Mouse (Mus musculus) MEL (cell line): ENCODE data around the gene Aplp2. TPM values are rescaled to one million over a fixed set of nuclear protein-coding genes. Genes with fewer than 3 reads are reported as not detected.

Experiments
- DNase-seq: peaks from one replicate; pipeline ENCODE4 v3.0.0; 2011; ENCODE audit warnings: low read depth, low spot score
- H3K27ac ChIP-seq: 2 replicates; pipeline ENCODE4 v1.5.1; 2012; ENCODE audit warnings: low read depth, mild to moderate bottlenecking, control low read depth, low read length, moderate library complexity; ENCODE audit not compliant: control insufficient read depth
- H3K27me3 ChIP-seq, 2 experiments: fragments of 150-350 bp in 1 of 2; sonication (generic) in 1 of 2; 2 replicates each; pipeline ENCODE4 v1.6.1; 2012; ENCODE audit warnings: low read length in 2 of 2, mild to moderate bottlenecking in 2 of 2, improper control_type of control experiment in 1 of 2, moderate library complexity in 1 of 2; ENCODE audit not compliant: insufficient read depth in 2 of 2, control insufficient read depth in 1 of 2
- H3K36me3 ChIP-seq, 2 experiments: 2 replicates each; pipeline ENCODE4 v1.6.1; 2012 to 2014; ENCODE audit warnings: low read length in 2 of 2, improper control_type of control experiment in 1 of 2, inconsistent platforms in 1 of 2, mild to moderate bottlenecking in 1 of 2; ENCODE audit not compliant: insufficient read depth in 2 of 2, control insufficient read depth in 1 of 2
- H3K4me1 ChIP-seq, 2 experiments: fragments of 150-350 bp in 1 of 2; sonication (generic) in 1 of 2; 2 replicates each; pipeline ENCODE4 v1.6.1; 2012; ENCODE audit warnings: low read length in 2 of 2, improper control_type of control experiment in 1 of 2, mild to moderate bottlenecking in 1 of 2; ENCODE audit not compliant: insufficient read depth in 2 of 2, control insufficient read depth in 1 of 2
- H3K4me3 ChIP-seq, 2 experiments: fragments of 150-350 bp in 1 of 2; sonication (generic) in 1 of 2; 2 replicates each; pipeline ENCODE4 v1.5.1; 2012; ENCODE audit warnings: low read depth in 2 of 2, low read length in 2 of 2, mild to moderate bottlenecking in 2 of 2, moderate library complexity in 2 of 2, control low read depth in 1 of 2, improper control_type of control experiment in 1 of 2; ENCODE audit not compliant: control insufficient read depth in 1 of 2, insufficient read depth in 1 of 2
- H3K79me2 ChIP-seq: 2 replicates; pipeline ENCODE4 v1.6.1; 2012; ENCODE audit warnings: mild to moderate bottlenecking, low read length, moderate library complexity; ENCODE audit not compliant: control insufficient read depth, poor library complexity, insufficient read depth
- H3K9ac ChIP-seq: 2 replicates; pipeline ENCODE4 v1.6.1; 2012; ENCODE audit warnings: low read depth, mild to moderate bottlenecking, control low read depth, low read length, moderate library complexity; ENCODE audit not compliant: control insufficient read depth, poor library complexity, severe bottlenecking
- H3K9me3 ChIP-seq: fragments of 150-350 bp; sonication (generic); replicated peaks from 2 replicates; pipeline ENCODE4 v1.6.1; 2012; ENCODE audit warnings: mild to moderate bottlenecking, low read length, improper control_type of control experiment, moderate library complexity; ENCODE audit not compliant: insufficient read depth
- ELF1 ChIP-seq: IDR thresholded peaks from 2 replicates; pipeline ENCODE4 v1.6.1; 2014; ENCODE audit warnings: low read depth, mild to moderate bottlenecking, inconsistent platforms, low read length, improper control_type of control experiment, moderate library complexity
- EP300 ChIP-seq, 2 experiments: IDR thresholded peaks; 2 replicates each; pipeline ENCODE4 v1.6.1; 2011; ENCODE audit warnings: improper control_type of control experiment in 2 of 2, low read length in 2 of 2, low read depth in 1 of 2, mild to moderate bottlenecking in 1 of 2
- ETS1 ChIP-seq: IDR thresholded peaks from 2 replicates; pipeline ENCODE4 v1.6.1; 2012; ENCODE audit warnings: low read depth, mild to moderate bottlenecking, inconsistent platforms, low read length, improper control_type of control experiment, moderate library complexity
- GABPA ChIP-seq: IDR thresholded peaks from 2 replicates; pipeline ENCODE4 v1.6.1; 2012; ENCODE audit warnings: low read depth, mild to moderate bottlenecking, inconsistent platforms, low read length, improper control_type of control experiment, moderate library complexity
- GATA1 ChIP-seq: IDR thresholded peaks from 2 replicates; pipeline ENCODE4 v1.6.1; 2011; ENCODE audit warnings: low read depth, low read length, improper control_type of control experiment
- MYB ChIP-seq: IDR thresholded peaks from 2 replicates; pipeline ENCODE4 v1.6.1; 2011; ENCODE audit warnings: mild to moderate bottlenecking, low read depth, low read length, improper control_type of control experiment
- RAD21 ChIP-seq: IDR thresholded peaks from 2 replicates; pipeline ENCODE4 v1.6.1; 2011; ENCODE audit warnings: mild to moderate bottlenecking, low read depth, low read length, improper control_type of control experiment
- RCOR1 ChIP-seq: IDR thresholded peaks from 2 replicates; pipeline ENCODE4 v1.6.1; 2012; ENCODE audit warnings: low read depth, mild to moderate bottlenecking, inconsistent platforms, low read length, improper control_type of control experiment
- SIN3A ChIP-seq: IDR thresholded peaks from 2 replicates; pipeline ENCODE4 v1.6.1; 2012; ENCODE audit warnings: low read length, improper control_type of control experiment, inconsistent platforms
- TAL1 ChIP-seq: IDR thresholded peaks from 2 replicates; pipeline ENCODE4 v1.6.1; 2012; ENCODE audit warnings: mild to moderate bottlenecking, inconsistent platforms, low read length, moderate library complexity, mixed read lengths
- TCF12 ChIP-seq: IDR thresholded peaks from 2 replicates; pipeline ENCODE4 v1.6.1; 2014; ENCODE audit warnings: low read depth, mild to moderate bottlenecking, inconsistent platforms, low read length, improper control_type of control experiment, moderate library complexity
- USF2 ChIP-seq, 2 experiments: IDR thresholded peaks; 2 replicates each; pipeline ENCODE4 v1.6.1; 2011 to 2012; ENCODE audit warnings: improper control_type of control experiment in 2 of 2, low read length in 2 of 2, borderline replicate concordance in 1 of 2, inconsistent platforms in 1 of 2, low read depth in 1 of 2, mild to moderate bottlenecking in 1 of 2; ENCODE audit not compliant: insufficient read depth in 1 of 2
- ZNF384 ChIP-seq: IDR thresholded peaks from 2 replicates; pipeline ENCODE4 v1.6.1; 2012; ENCODE audit warnings: low read depth, mild to moderate bottlenecking, inconsistent platforms, low read length, improper control_type of control experiment
- polyA plus RNA-seq, 2 experiments: library from polyadenylated mRNA; stranded (reverse) in 1 of 2; unstranded in 1 of 2; fragments of >175 nt in 1 of 2; fragments of >200 nt in 1 of 2; gene quantifications; 2 replicates each; pipeline versions ENCODE4 v1.2.1 to v1.2.4; 2012; ENCODE audit warnings: low replicate concordance in 2 of 2, low read depth in 1 of 2; ENCODE audit not compliant: insufficient read length in 2 of 2, insufficient read depth in 1 of 2, missing spikeins in 1 of 2
- total RNA-seq: library from RNA; depleted of rRNA; stranded (reverse); fragments of 300-350 nt; gene quantifications from 2 replicates; pipeline ENCODE4 v1.2.3, GENCODE M21; 2012

The Aplp2 gene
- total and polyA plus RNA-seq, 3 experiments = 37.6 to 60.6 TPM; not detected in 1

GRCm38 (mm10) chr9:31210163-31210562, 1.5 kb downstream of the Aplp2 start:
- H3K27me3 ChIP-seq = no peaks in the 10 kb centered on the region
- peaks cover 17% of the 10 kb centered on the region for H3K79me2 ChIP-seq
- peak overlapping the region; percentile 27; the same call in 1 of the 2 replicates for H3K27ac ChIP-seq
- no peak overlapping the region for H3K9ac ChIP-seq
- TF ChIP-seq SIN3A (peak; percentile 48), RAD21 (no peak), TAL1 (no peak), RCOR1 (0 out of 2 replicates have a peak, but pooled peaks have one; percentile 33), TCF12 (peak; percentile 63; the same call in 1 of the 2 replicates), EP300 (IDR thresholded peaks at IDR 0.05; ENCODE audit: low read depth in 1 of 2, low read length in 2 of 2) (peak; percentile 61 to 63; a peak in 3 of 4 replicates), GATA1 (peak; percentile 79), ETS1 (peak; percentile 47), MYB (no peak)
- H3K4me1 ChIP-seq = peaks cover 8 to 14% of the 10 kb centered on the region in 2 experiments
- H3K36me3 ChIP-seq = peaks cover 0 to 18% of the 10 kb centered on the region in 2 experiments; a peak in 2 of 4 replicates
- H3K9me3 ChIP-seq = no peaks in the 10 kb centered on the region
- peak; percentile 44 for DNase-seq
- peak overlapping the region; percentile 81 to 99 for H3K4me3 ChIP-seq

- Histone ChIP-seq H3K4me1 (peaks cover 14 to 18% of the 10 kb centered on the region in 2 experiments), H3K27ac (no peak overlapping the region), H3K36me3 (peaks cover 0 to 24% of the 10 kb centered on the region in 2 experiments; a peak in 2 of 4 replicates), H3K27me3 (no peaks in the 10 kb centered on the region), H3K9me3 (no peaks in the 10 kb centered on the region), H3K4me3 (no peak overlapping the region), H3K9ac (no peak overlapping the region), H3K79me2 (peaks cover 17% of the 10 kb centered on the region)
- DNase-seq = peak; percentile 34
- TF ChIP-seq ELF1 = no peak
- peak; percentile 75 for TF ChIP-seq ZNF384
These were observed 2.1 kb downstream of the Aplp2 start for GRCm38 (mm10) chr9:31209502-31209901.

- no peaks in the 10 kb centered on the region for H3K9me3 ChIP-seq
- TF ChIP-seq SIN3A (0 out of 2 replicates have a peak, but pooled peaks have one; percentile 21), GABPA (no peak), USF2 (IDR thresholded peaks at IDR 0.05; ENCODE audit: borderline replicate concordance in 1 of 2, insufficient read depth in 1 of 2, low read depth in 1 of 2, low read length in 2 of 2) (no peak)
- H3K27me3 ChIP-seq = no peaks in the 10 kb centered on the region
- H3K4me1 ChIP-seq = peaks cover 14 to 18% of the 10 kb centered on the region in 2 experiments
- no peak overlapping the region for H3K4me3 ChIP-seq
- H3K36me3 ChIP-seq = peaks cover 0 to 26% of the 10 kb centered on the region in 2 experiments; a peak in 2 of 4 replicates
- no peak for DNase-seq
- H3K27ac ChIP-seq = no peak overlapping the region
- H3K9ac ChIP-seq = no peak overlapping the region
- peaks cover 20% of the 10 kb centered on the region for H3K79me2 ChIP-seq
These were observed 3.9 kb downstream of the Aplp2 start for GRCm38 (mm10) chr9:31207732-31208131.
